Mouse (Mus musculus) cerebellum, postnatal 36 days (tissue): ENCODE results near the gene F12.

Experiments
- DNase-seq, 2 experiments: peaks; one replicate each; pipeline ENCODE4 v3.0.0; 2021 to 2022; ENCODE audit warnings: mixed read lengths in 2 of 2

F12 gene

GRCm38 (mm10) chr13:55412643-55413307, 13.8 kb downstream of the F12 start:
- DNase-seq, result no peak

GRCm38 (mm10) chr13:55411826-55412225, 14.8 kb downstream of the F12 start:
- no peak for DNase-seq

GRCm38 (mm10) chr13:55408546-55409120, 18.0 kb downstream of the F12 start:
- no peak for DNase-seq

GRCm38 (mm10) chr13:55407341-55407740, 19.3 kb downstream of the F12 start:
- no peak for DNase-seq

- DNase-seq, result no peak
These were observed 20.7 kb downstream of the F12 start for GRCm38 (mm10) chr13:55405783-55406390.

- DNase-seq, result peak; percentile 71 to 77
These were observed 21.5 kb downstream of the F12 start for GRCm38 (mm10) chr13:55404853-55405782.

- DNase-seq, result no peak
These were observed 22.4 kb downstream of the F12 start for GRCm38 (mm10) chr13:55403935-55404852.

- DNase-seq, result no peak
These were observed 23.3 kb downstream of the F12 start for GRCm38 (mm10) chr13:55403266-55403665.

- no peak for DNase-seq
These were observed 26.6 kb downstream of the F12 start for GRCm38 (mm10) chr13:55400039-55400346.

- no peak for DNase-seq
These were observed 27.1 kb downstream of the F12 start for GRCm38 (mm10) chr13:55399300-55400038.

- DNase-seq, result no peak
These were observed 28.5 kb downstream of the F12 start, which contains the start of gene Slc34a1 for GRCm38 (mm10) chr13:55398088-55398487. Gene Slc34a1 (plus strand): TSS chr13:55398187.

- DNase-seq, result no peak
These were observed 33.7 kb downstream of the F12 start for GRCm38 (mm10) chr13:55392933-55393332.

- DNase-seq, result no peak
These were observed 35.0 kb downstream of the F12 start for GRCm38 (mm10) chr13:55391626-55392029.

- no peak for DNase-seq
These were observed 35.9 kb downstream of the F12 start for GRCm38 (mm10) chr13:55390644-55391043.

- no peak for DNase-seq
These were observed 44.8 kb downstream of the F12 start for GRCm38 (mm10) chr13:55381790-55382189.

GRCm38 (mm10) chr13:55378907-55379580, 47.5 kb downstream of the F12 start:
- no peak for DNase-seq

GRCm38 (mm10) chr13:55375877-55376276, 50.7 kb downstream of the F12 start:
- DNase-seq, result no peak

GRCm38 (mm10) chr13:55374206-55374924, 52.2 kb downstream of the F12 start:
- DNase-seq, result no peak

- DNase-seq, result no peak
These were observed 54.9 kb downstream of the F12 start for GRCm38 (mm10) chr13:55371740-55372139.
